Mouse (Mus musculus): ENCODE results near the gene Maip1.

Gene Maip1

DNA sequence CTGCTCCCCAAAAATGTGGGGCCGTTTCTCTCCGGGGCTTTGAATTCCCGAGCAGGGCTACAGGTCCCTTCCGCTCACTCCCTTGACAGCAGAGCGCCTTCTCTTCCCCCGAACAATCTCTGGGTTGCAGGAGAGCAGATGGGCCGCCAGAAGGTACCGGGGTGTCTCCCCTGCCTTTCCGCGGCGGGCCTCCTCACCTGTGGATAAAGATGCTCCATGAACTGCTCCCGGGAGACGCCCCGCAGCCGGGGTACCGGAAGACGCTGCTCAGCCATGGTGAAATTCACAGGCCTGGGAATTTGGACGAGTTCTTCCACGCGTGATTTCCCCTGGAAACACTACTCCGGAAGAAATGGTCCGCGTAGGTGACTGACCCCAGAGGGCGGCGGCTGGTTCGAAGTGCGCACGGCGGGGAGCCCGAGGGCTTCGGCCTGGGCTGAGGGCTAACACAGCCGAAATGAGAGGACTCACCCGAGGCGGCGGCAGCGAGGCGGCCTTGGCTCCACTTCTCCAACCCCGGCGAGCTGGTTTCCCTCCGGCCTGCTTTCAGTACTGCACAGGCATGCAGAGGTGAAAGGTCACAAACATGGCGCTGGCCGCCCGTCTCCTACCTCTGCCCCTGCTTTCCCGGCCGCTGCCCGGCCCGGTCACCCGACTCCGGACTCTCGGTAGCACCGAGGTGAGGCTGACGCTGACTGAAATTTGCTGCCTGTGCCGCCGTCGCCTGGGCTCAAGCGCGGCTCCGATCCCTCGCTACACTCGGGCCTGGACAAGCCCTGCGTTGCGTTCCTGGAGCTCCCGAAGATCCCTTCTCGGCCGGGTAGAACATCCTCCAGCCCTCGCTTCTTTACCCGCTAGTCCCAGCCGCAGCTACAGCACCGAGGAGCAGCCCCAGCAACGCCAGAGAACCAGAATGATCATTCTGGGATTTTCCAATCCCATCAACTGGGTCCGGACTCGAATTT is at the start of gene Maip1, which contains the start of gene Tyw5:
TSS of gene Maip1 (plus strand) at position 142 of the 965 bp plus-strand sequence.
TSS of gene Tyw5 (minus strand) at position 915 of the 965 bp plus-strand sequence.
- POLR2A ChIA-PET, result interaction anchor here (0.7 to 3.1 kb wide), 23 partner anchors 8 to 848 kb away, joined by 3 to 14 read pairs (median 4); partner anchors contain the start of gene Aox1 (in 1 of the 4)
- CTCF ChIA-PET, result interaction anchor here in 3 of 4 experiments (0.7 to 1.2 kb wide), 3 partner anchors 12 to 23 kb away, joined by 3 to 5 read pairs (median 3); no protein-coding TSS in a partner anchor

DNA sequence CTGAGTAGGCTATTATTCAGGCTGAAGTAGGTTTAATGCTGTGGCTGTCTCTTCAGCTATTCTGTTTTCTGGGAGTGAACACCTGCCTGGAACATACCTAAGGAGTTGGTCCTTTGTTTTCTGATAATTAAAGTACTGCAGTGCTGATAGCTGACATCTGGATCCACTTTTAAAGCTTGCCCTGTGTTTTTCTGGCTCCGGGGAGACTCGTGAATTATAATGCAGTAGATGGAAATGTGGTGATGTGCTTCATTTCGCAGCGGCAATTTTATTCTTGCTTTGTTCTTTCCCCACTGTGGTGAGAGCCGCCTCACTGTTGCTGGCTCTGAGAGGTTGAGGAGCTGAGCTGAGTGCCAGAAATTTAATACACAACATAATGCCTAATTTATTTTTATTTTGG is 47.6 kb upstream of the Maip1 start:
- ChIA-PET POLR2A (no interaction called here), CTCF (no interaction called here)

DNA sequence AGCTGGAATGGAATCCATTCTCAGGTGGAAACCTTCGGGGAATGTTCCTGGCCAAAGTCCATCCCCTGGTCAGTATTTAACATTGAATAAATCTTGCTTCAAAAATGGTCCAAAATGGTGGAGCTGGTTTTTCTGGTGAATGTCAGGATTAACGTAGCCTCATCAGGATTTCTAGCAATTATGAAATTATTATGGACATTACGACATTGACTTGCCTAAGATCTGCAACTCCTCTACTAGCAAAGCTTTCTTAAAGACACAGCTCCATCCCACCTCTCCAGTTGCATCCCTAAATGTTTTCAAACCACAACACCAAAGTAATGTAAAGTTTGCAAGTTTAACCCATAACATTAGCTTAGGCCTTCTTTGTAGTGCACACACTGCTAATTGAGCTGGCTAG is 38.7 kb upstream of the Maip1 start:
- ChIA-PET CTCF (interaction anchor here in 1 of 4 experiments (0.6 kb wide), 1 partner anchor 1215 kb away, joined by 5 read pairs; no protein-coding TSS in a partner anchor), POLR2A (interaction anchor here in 1 of 4 experiments (1.0 to 2.9 kb wide), 3 partner anchors 9 to 21 kb away, joined by 3 to 17 read pairs (median 5); partner anchors contain the start of gene 1700066M21Rik)

DNA sequence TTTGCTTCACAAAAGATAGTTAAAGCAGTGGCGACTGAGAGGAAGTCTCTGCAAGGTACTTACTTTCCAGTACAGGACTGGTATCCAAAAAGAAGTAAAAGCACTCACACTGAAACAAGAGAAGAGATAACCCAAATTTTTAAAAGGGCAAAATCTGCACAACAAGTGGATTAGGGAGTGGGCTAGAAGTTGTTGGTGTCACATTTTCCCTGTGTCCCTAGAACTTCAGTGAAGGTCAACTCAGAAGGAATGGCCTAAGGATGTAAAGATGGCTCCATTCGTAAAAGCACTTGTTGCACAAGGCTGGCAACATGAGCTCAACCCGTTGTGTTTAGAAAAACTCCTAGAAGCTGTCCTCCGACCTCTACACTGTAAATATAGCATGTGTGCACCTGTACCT is 37.0 kb upstream of the Maip1 start:
- CTCF ChIA-PET, result interaction anchor here in 1 of 4 experiments (0.5 kb wide), 1 partner anchor 377 kb away, joined by 3 read pairs; no protein-coding TSS in a partner anchor
- POLR2A ChIA-PET, result interaction anchor here in 1 of 4 experiments (0.9 to 1.6 kb wide), 3 partner anchors 16 to 25 kb away, joined by 3 to 4 read pairs (median 3); no protein-coding TSS in a partner anchor

DNA sequence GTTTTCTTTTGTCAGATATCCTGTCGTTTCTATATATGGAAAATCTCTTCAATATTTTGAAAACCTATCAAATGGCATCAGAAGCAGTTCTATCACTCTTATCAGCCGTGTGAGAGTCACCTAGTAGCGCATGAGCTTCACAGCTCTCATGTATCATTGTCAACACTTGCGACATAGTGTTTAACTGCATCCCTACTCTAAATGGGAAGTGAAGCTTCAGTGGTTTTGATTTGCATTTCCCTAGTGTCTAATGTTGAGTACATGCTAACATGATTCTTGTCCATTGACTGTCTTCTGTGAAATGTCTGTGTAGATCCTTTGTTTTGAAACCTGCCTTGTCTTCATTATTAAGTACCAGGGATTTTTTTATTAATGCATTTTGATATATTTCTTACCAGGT is 35.7 kb upstream of the Maip1 start:
- POLR2A ChIA-PET, result interaction anchor here in 2 of 4 experiments (0.6 to 1.6 kb wide), 2 partner anchors 24 to 808 kb away, joined by 4 read pairs; no protein-coding TSS in a partner anchor
- CTCF ChIA-PET, result no interaction called here

DNA sequence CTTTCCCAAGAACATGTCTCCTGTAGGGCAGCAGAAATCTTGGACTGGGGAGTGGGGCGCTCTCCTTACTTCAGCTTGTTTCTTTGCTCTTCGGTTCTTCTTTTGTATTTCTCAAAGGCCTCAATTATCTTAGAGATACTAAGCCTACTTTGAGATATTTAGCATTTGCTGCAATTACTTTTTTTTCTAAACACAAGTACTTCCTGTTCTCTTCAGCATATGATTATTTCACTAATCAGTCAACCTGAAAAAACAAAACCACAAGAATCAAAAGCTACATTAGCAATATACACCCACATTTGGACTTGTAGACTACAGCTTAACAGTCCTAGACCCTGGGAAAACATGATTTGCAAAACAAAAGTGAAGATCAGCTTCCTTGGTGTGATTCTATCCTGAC is 30.9 kb upstream of the Maip1 start:
- CTCF ChIA-PET, result interaction anchor here in 2 of 4 experiments (1.0 to 1.1 kb wide), 2 partner anchors 18 to 37 kb away, joined by 3 to 5 read pairs; no protein-coding TSS in a partner anchor

DNA sequence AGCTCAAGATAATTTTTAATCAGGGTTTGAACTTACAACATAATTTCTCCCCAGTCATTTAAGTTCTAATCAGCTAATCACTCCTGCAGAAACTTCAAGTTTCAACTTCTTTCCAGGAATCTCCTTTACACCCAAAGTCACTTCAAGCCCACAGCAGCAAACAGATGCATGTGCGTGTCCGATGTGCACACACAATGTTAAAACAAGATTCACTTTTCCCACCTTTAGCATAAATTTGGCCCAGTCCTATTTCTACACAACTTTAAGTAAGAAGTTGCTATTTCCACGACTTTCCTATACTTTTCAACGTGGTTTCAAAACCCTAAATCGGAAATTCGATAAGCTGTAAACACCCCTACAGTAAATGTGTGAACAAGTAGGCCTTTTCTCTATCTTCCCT is 29.3 kb upstream of the Maip1 start:
- ChIA-PET CTCF (interaction anchor here in 2 of 4 experiments (0.8 to 1.2 kb wide), 3 partner anchors 17 to 281 kb away, joined by 3 to 4 read pairs (median 4); no protein-coding TSS in a partner anchor), POLR2A (interaction anchor here in 3 of 4 experiments (0.7 to 4.0 kb wide), 22 partner anchors 9 to 754 kb away, joined by 3 to 17 read pairs (median 4); partner anchors contain the start of gene Tyw5 (in 1 of the 3))

More for the DNA sequence above, 30.9 kb upstream of the Maip1 start:
- POLR2A ChIA-PET, result interaction anchor here in 2 of 4 experiments (0.9 to 4.0 kb wide), 6 partner anchors 8 to 92 kb away, joined by 3 to 17 read pairs (median 3); no protein-coding TSS in a partner anchor

DNA sequence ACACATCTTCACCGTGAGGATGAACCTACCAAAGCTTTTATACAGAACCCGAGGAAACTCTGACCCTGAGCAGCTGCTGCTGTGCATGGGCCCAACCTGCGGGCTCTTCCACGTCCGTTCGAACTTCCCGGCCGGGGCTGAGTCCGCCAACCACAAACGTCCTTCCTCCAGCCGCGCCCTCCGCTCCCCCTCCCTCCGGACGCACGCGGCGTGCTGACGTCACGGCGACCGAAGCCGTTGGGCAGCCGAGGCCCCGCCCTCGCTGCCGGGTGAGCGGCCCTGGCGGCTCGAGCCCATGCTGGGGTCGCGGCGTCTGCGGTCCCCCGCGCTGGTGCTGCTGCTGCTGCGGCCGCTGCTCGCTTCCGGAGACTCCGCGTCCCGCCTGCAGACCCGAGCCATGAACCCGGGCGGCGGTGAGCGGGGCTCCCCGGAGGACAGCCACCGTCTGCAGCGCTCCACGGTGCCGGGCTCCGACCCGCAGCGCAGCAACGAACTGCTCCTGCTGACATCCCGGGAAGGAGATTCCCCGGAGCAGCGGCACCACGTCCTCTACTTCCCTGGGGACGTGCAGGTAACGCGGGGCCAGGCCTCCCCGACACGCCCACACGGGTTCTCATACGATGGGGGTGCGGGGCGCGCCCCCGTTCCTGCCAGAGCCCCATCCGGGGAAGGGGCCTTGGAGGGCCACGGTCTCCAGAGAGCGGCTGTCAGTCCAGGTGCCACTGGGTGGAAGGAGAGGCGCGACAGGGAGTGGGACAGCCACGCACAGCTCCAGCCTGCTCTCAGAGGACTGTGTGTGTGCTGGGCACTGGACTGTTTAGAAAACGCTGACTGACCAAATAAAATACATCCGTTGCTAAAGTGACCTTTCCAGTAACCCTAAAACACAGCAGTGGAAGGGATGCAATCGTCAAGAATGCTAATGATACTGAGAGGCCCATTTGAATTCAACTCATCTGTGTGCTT is 28.5 kb upstream of the Maip1 start, which contains the start of gene 1700066M21Rik:
TSS of gene 1700066M21Rik (plus strand) at position 245 of the 966 bp plus-strand sequence.
- POLR2A ChIA-PET, result interaction anchor here in 3 of 4 experiments (0.6 to 4.0 kb wide), 24 partner anchors 8 to 985 kb away, joined by 3 to 17 read pairs (median 4); partner anchors contain the start of gene Tyw5 (in 2 of the 3)
- CTCF ChIA-PET, result interaction anchor here in 2 of 4 experiments (0.8 to 1.2 kb wide), 3 partner anchors 11 to 39 kb away, joined by 3 to 4 read pairs (median 3); no protein-coding TSS in a partner anchor

DNA sequence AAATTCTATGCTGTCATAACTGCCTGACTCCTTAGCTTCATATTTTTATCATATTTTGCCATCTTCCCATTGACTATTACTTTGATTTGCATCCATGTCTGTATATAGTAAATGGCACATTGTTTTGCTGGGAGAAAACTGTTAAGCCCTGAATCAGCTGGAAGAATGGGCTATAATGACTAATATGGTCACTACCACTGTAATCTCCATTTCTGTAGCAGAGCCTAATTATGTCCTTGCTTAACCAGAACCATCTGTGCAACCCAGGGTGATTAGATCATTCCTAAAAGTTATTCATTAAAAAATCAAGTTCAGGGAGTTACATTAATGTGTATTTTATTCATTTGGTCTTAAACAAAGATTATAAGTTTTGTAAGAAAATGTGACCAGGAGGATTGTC is 19.6 kb upstream of the Maip1 start:
- POLR2A ChIA-PET, result interaction anchor here in 1 of 4 experiments (0.8 to 1.4 kb wide), 2 partner anchors 9 to 11 kb away, joined by 3 to 4 read pairs; partner anchors contain the start of gene 1700066M21Rik
- CTCF ChIA-PET, result interaction anchor here in 2 of 4 experiments (0.5 to 1.4 kb wide), 2 partner anchors 8 to 48 kb away, joined by 5 to 6 read pairs; no protein-coding TSS in a partner anchor

DNA sequence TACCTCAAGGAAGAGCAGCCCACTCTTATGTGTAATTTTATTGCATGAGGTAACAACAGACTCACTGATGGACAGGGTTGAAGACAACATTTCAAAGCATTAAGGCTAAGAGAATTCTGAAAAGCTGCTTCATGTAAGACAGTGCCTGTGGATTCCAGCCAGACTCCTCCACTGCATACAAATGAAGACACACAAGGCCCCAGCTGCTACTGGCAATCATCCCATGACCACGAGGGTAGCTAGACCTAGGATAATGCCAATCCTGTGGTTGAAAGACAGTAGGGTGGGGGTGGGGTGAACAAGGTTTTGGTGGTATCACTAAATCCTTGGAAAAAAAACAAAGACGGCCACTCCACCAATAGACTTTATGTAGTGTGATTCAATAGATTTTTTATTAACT is 18.3 kb upstream of the Maip1 start:
- CTCF ChIA-PET, result interaction anchor here in 3 of 4 experiments (0.5 to 1.1 kb wide), 3 partner anchors 9 to 640 kb away, joined by 3 to 9 read pairs (median 3); no protein-coding TSS in a partner anchor
- POLR2A ChIA-PET, result interaction anchor here in 1 of 4 experiments (1.1 to 2.1 kb wide), 7 partner anchors 9 to 49 kb away, joined by 3 to 9 read pairs (median 5); partner anchors contain the start of genes Maip1 and Tyw5

DNA sequence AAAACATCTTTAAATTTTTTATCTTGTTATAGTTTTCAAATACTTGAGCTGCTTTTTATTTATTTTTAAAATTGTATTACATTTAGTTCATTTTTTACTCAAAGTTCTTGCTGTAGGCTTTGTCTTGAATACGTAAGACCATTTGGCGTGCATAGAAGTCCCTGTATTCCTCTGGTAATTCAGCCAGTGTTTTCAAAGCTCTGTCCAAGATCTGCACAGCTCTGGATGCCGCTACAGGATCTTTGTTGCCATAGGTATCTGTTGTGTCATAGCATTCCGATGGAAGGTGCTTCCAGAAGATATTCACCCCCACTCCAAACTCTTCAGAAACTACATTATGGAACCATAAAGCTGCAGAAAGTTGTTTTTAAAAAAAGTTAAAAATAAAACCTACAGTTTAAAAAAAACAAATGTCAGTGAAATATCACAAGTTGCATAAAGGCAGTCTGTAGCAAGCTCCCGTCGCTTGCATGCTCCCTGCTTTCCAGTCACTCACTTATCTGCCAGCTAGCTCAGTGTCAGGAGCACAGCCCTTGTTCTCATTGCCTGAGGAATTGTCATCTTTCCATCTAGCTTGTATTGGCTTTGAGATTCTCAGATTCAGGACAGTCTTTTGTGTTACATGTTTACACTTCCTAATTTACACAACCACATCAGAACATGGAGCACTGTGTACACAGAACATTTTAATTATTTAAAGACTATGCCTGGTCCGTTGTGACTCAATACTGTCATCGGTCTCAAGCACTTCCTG is 17.5 kb upstream of the Maip1 start:
- POLR2A ChIA-PET, result interaction anchor here in 1 of 4 experiments (1.1 to 2.1 kb wide), 7 partner anchors 9 to 50 kb away, joined by 3 to 9 read pairs (median 5); partner anchors contain the start of genes Maip1 and Tyw5
- CTCF ChIA-PET, result interaction anchor here in 2 of 4 experiments (0.6 to 1.1 kb wide), 2 partner anchors 10 to 641 kb away, joined by 3 to 9 read pairs; no protein-coding TSS in a partner anchor

DNA sequence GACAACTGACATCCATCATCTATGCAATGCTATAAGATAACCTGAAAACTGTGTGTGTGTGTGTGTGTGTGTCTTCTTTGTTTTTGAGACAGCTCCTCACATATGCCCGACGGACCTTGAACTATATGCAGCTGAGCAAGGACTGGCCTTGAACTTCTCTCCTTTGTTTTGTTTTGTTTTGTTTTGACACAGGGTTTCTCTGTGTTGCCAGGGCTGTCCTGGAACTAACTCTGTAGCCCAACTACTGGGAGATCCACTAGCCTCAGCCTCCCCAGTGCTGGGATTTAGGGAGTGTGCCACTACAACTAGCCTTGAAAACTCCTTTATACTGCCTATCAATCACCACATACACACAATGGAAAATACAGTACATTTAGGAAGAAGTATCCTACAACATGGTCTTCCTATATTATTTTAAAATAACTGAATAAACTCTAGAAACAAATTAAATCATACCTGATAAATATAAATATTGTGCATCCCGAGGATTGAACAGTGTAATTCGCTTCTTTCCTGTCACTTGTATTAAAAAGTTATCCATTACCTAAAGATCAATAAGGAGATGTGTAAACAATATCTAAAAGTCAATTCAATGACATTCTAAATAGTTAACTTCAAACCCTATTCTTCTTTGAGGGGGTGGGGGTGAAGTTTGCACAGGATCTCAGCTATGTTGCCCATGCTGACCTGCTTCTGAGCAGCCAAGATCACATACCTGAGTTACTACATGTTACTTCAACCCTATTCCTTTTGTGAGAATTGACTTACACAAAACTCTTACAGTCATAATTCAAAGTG is 14.9 kb upstream of the Maip1 start:
- ChIA-PET CTCF (no interaction called here), POLR2A (interaction anchor here in 1 of 4 experiments (1.5 to 1.7 kb wide), 2 partner anchors 9 to 14 kb away, joined by 3 to 4 read pairs; partner anchors contain the start of gene 1700066M21Rik)

DNA sequence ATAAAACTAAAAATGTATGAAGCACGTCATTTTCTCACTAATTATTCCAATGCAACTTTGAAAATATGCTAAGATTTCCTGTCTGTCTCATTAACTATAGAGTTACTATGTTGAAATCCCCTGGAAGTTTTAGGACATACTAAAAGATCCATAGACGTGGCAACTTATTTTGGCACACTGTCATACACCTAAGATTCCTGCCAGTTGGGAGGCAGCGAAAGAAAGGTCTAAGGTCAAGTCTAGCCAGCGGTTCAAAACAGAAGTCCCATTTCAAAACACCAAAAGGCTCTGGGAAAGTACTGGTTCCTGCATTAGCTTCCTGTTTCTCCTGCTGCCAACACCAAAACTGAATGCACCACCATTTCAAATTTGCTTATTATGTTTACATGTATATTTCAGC is 13.7 kb upstream of the Maip1 start:
- CTCF ChIA-PET, result interaction anchor here in 3 of 4 experiments (0.6 to 1.9 kb wide), 3 partner anchors 14 to 483 kb away, joined by 3 to 5 read pairs (median 4); partner anchors contain the start of genes Maip1 (in 1 of the 3) and Tyw5 (in 1 of the 3)

DNA sequence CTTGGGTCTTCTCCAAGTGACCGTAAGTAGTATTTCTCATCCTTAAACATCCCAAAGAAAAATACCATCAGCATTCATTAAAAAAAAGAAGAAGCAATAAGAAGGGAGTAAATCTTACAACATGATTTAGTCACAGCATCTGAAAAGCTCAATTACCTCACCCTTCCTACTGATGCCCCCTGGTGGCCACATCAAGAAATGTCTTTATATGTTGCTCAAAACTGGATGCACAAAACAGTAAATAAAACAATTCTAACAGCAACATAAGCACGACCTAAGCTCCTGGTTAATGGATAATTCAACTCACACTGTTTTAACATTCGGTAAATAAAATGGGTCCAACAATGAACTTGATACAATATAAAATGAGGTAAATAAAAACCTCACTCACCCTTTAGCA is 12.1 kb upstream of the Maip1 start:
- POLR2A ChIA-PET, result interaction anchor here in 2 of 4 experiments (0.7 to 2.8 kb wide), 8 partner anchors 13 to 189 kb away, joined by 3 to 14 read pairs (median 4); partner anchors contain the start of genes 1700066M21Rik (in 2 of the 2), Maip1 (in 1 of the 2) and Tyw5 (in 1 of the 2)

More for the DNA sequence above, 13.7 kb upstream of the Maip1 start:
- POLR2A ChIA-PET, result interaction anchor here in 3 of 4 experiments (0.9 to 2.8 kb wide), 4 partner anchors 14 to 16 kb away, joined by 4 to 14 read pairs (median 4); partner anchors contain the start of genes Maip1 (in 2 of the 3) and Tyw5 (in 2 of the 3)

DNA sequence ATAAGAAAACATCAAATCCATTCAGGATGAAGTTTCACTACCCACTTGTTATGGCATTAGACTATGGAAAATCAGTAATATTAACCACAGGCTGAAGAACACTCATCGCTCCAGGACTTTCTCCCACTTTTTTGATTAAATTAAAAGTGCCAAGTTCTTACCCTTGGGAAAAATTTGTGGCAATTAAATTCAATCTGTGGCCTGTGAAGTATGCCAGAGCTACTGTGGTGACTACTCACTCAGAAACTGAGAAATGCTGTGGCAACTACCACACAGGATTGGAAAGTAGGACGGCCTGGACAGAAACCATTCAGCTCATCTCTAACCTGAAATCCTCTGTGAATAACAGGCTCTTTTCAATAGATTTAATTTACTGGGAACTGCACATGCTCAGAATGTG is 5.8 kb upstream of the Maip1 start:
- POLR2A ChIA-PET, result interaction anchor here in 1 of 4 experiments (1.0 to 2.7 kb wide), 2 partner anchors 9 to 11 kb away, joined by 3 to 9 read pairs; no protein-coding TSS in a partner anchor
- CTCF ChIA-PET, result interaction anchor here in 1 of 4 experiments (0.6 kb wide), 1 partner anchor 512 kb away, joined by 3 read pairs; no protein-coding TSS in a partner anchor

More for the DNA sequence above, 12.1 kb upstream of the Maip1 start:
- CTCF ChIA-PET, result interaction anchor here (0.7 to 1.9 kb wide), 14 partner anchors 8 to 1990 kb away, joined by 3 to 8 read pairs (median 3); partner anchors contain the start of genes Tyw5 (in 2 of the 4) and Maip1 (in 1 of the 4)
